Mouse (Mus musculus) forebrain, embryonic 11.5 days (tissue): ENCODE measurements at regions not wholly inside any gene's neighbourhood (a gene's known extent, or its start where the extent isn't known, plus 50 kb on each side); places are given as distances from the start of the nearest gene placed in this dataset.

Source experiments
- ATAC-seq: fragments of 200-750 bp; cut with Nextera tagmentation; replicated peaks from 2 replicates; pipeline ENCODE4 v1.8.0; 2017; ENCODE audit warnings: moderate TSS enrichment; ENCODE audit not compliant: low FRiP score
- DNase-seq: peaks from one replicate; pipeline ENCODE4 v3.0.0-alpha.2; 2017; ENCODE audit warnings: low spot score
- H3K27ac ChIP-seq: fragments of 300-500 bp; sonication (generic); 2 replicates; pipeline ENCODE4 v1.5.1; 2014; ENCODE audit warnings: low read depth, low read length
- H3K27me3 ChIP-seq: fragments of 300-500 bp; sonication (generic); 2 replicates; pipeline ENCODE4 v1.6.1; 2014; ENCODE audit warnings: mild to moderate bottlenecking, low read length, mixed read lengths; ENCODE audit not compliant: control insufficient read depth, insufficient read depth
- H3K36me3 ChIP-seq: fragments of 300-500 bp; sonication (generic); 2 replicates; pipeline ENCODE4 v1.6.1; 2014; ENCODE audit warnings: mild to moderate bottlenecking, low read length, moderate library complexity, mixed read lengths; ENCODE audit not compliant: control insufficient read depth, insufficient read depth
- H3K4me1 ChIP-seq: fragments of 300-500 bp; sonication (generic); replicated peaks from 2 replicates; pipeline ENCODE4 v1.6.1; 2014; ENCODE audit warnings: low read length, mixed read lengths; ENCODE audit not compliant: control insufficient read depth, insufficient read depth
- H3K4me2 ChIP-seq: fragments of 300-500 bp; sonication (generic); 2 replicates; pipeline ENCODE4 v1.6.1; 2014; ENCODE audit warnings: low read depth, mild to moderate bottlenecking, low read length, moderate library complexity, mixed read lengths; ENCODE audit not compliant: severe bottlenecking
- H3K4me3 ChIP-seq: fragments of 300-500 bp; sonication (generic); 2 replicates; pipeline ENCODE4 v1.5.1; 2014; ENCODE audit warnings: low read depth, low read length
- H3K9ac ChIP-seq: fragments of 300-500 bp; sonication (generic); 2 replicates; pipeline ENCODE4 v1.6.1; 2014; ENCODE audit warnings: low read length
- H3K9me3 ChIP-seq: fragments of 300-500 bp; sonication (generic); 2 replicates; pipeline ENCODE4 v1.6.1; 2016; ENCODE audit warnings: low read length, mixed read lengths; ENCODE audit not compliant: control insufficient read depth
- WGBS: fragments of 180-500 bp; shearing (Covaris S2); extraction: QIAGEN DNeasy Blood & Tissue Kit; methylation state at CpG from one replicate; pipeline ENCODE4 v1.1.7; 2014; 5-methylcytosine and 5-hydroxymethylcytosine counted together

GRCm38 (mm10) chr5:58822704-58823103, 1104.9 kb downstream of the Pcdh7 start:
- 55% methylated on average over 4 of the region's 4 CpGs for WGBS
- Histone ChIP-seq H3K36me3 (no peaks in the 10 kb centered on the region), H3K4me2 (no peak overlapping the region), H3K4me3 (no peak overlapping the region), H3K27ac (no peak overlapping the region), H3K27me3 (no peaks in the 10 kb centered on the region), H3K9me3 (no peaks in the 10 kb centered on the region), H3K4me1 (no peaks in the 10 kb centered on the region), H3K9ac (no peak overlapping the region)
- DNase-seq (no peak), ATAC-seq (peak; percentile 53; the same call in 1 of the 2 replicates)

GRCm38 (mm10) chr5:58825970-58826369, 1108.2 kb downstream of the Pcdh7 start:
- H3K36me3 ChIP-seq = no peaks in the 10 kb centered on the region
- H3K4me2 ChIP-seq = no peak overlapping the region
- H3K27ac ChIP-seq = no peak overlapping the region
- H3K4me3 ChIP-seq = no peak overlapping the region
- DNase-seq (no peak), ATAC-seq (no peak)
- no peak overlapping the region for H3K9ac ChIP-seq
- no peaks in the 10 kb centered on the region for H3K4me1 ChIP-seq
- WGBS = 54% methylated on average over 3 of the region's 3 CpGs
- H3K9me3 ChIP-seq = no peaks in the 10 kb centered on the region
- H3K27me3 ChIP-seq = no peaks in the 10 kb centered on the region

- DNase-seq (no peak), ATAC-seq (peak; percentile 82)
Observed at GRCm38 (mm10) chr5:58847001-58847400, 1129.2 kb downstream of the Pcdh7 start.

GRCm38 (mm10) chr5:58858016-58858415, 1140.2 kb downstream of the Pcdh7 start:
- no peaks in the 10 kb centered on the region for H3K27me3 ChIP-seq
- H3K27ac ChIP-seq = no peak overlapping the region
- no peak for DNase-seq
- 86% methylated on average over 2 of the region's 2 CpGs for WGBS
- H3K4me2 ChIP-seq = no peak overlapping the region
- no peaks in the 10 kb centered on the region for H3K9me3 ChIP-seq
- H3K9ac ChIP-seq = no peak overlapping the region
- H3K4me3 ChIP-seq = no peak overlapping the region
- H3K36me3 ChIP-seq = no peaks in the 10 kb centered on the region
- no peak for ATAC-seq
- H3K4me1 ChIP-seq = no peaks in the 10 kb centered on the region

More at GRCm38 (mm10) chr5:58847001-58847400, 1129.2 kb downstream of the Pcdh7 start:
- Histone ChIP-seq H3K36me3 (no peaks in the 10 kb centered on the region), H3K9ac (no peak overlapping the region), H3K4me3 (no peak overlapping the region), H3K4me1 (no peaks in the 10 kb centered on the region), H3K9me3 (no peaks in the 10 kb centered on the region), H3K27me3 (no peaks in the 10 kb centered on the region), H3K4me2 (no peak overlapping the region), H3K27ac (no peak overlapping the region)

- Histone ChIP-seq H3K27ac (no peak overlapping the region), H3K4me1 (no peaks in the 10 kb centered on the region), H3K27me3 (no peaks in the 10 kb centered on the region), H3K9me3 (no peaks in the 10 kb centered on the region), H3K36me3 (no peaks in the 10 kb centered on the region), H3K9ac (no peak overlapping the region), H3K4me3 (no peak overlapping the region), H3K4me2 (no peak overlapping the region)
- ATAC-seq = no peak
- WGBS = 81% methylated on average over 3 of the region's 3 CpGs
- DNase-seq = no peak
Observed at GRCm38 (mm10) chr5:58893493-58893892, 1175.7 kb downstream of the Pcdh7 start.

- WGBS = 82% methylated on average over 1 of the region's 1 CpGs
- H3K27ac ChIP-seq = no peak overlapping the region
- no peaks in the 10 kb centered on the region for H3K27me3 ChIP-seq
- no peak overlapping the region for H3K4me3 ChIP-seq
- H3K4me2 ChIP-seq = no peak overlapping the region
- ATAC-seq (no peak), DNase-seq (no peak)
- no peaks in the 10 kb centered on the region for H3K36me3 ChIP-seq
- H3K9me3 ChIP-seq = no peaks in the 10 kb centered on the region
- H3K9ac ChIP-seq = no peak overlapping the region
- no peaks in the 10 kb centered on the region for H3K4me1 ChIP-seq
Observed at GRCm38 (mm10) chr5:58941436-58941835, 1223.7 kb downstream of the Pcdh7 start.

- Histone ChIP-seq H3K4me3 (no peak overlapping the region), H3K4me2 (no peak overlapping the region), H3K27me3 (no peaks in the 10 kb centered on the region), H3K9ac (no peak overlapping the region), H3K9me3 (no peaks in the 10 kb centered on the region), H3K27ac (no peak overlapping the region), H3K36me3 (no peaks in the 10 kb centered on the region), H3K4me1 (no peaks in the 10 kb centered on the region)
- ATAC-seq (no peak), DNase-seq (no peak)
- WGBS = 82% methylated on average over 2 of the region's 2 CpGs
Observed at GRCm38 (mm10) chr5:58975268-58975667, 1257.5 kb downstream of the Pcdh7 start.

GRCm38 (mm10) chr5:58987754-58988153, 1270.0 kb downstream of the Pcdh7 start:
- Histone ChIP-seq H3K36me3 (no peaks in the 10 kb centered on the region), H3K27me3 (no peaks in the 10 kb centered on the region), H3K4me3 (no peak overlapping the region), H3K9me3 (no peaks in the 10 kb centered on the region), H3K27ac (no peak overlapping the region), H3K9ac (no peak overlapping the region), H3K4me1 (no peaks in the 10 kb centered on the region), H3K4me2 (no peak overlapping the region)
- ATAC-seq = no peak
- 94% methylated on average over 1 of the region's 1 CpGs for WGBS
- no peak for DNase-seq
